Mouse (Mus musculus) hindbrain, embryonic 11.5 days (tissue): ENCODE results near the gene Acer3. TPM values are rescaled to one million over a fixed set of nuclear protein-coding genes. Genes with fewer than 3 reads are reported as not detected.
"Not testable (repeated sequence)": the region's sequence is repeated elsewhere in the genome, so short reads cannot be mapped to it uniquely, and the experiment has no call there.

Experiments used
- ATAC-seq: fragments of 200-750 bp; cut with Nextera tagmentation; 2 replicates; pipeline ENCODE4 v1.8.0; 2017; ENCODE audit warnings: mild to moderate bottlenecking, moderate TSS enrichment, moderate library complexity; ENCODE audit not compliant: low FRiP score
- DNase-seq: peaks from one replicate; pipeline ENCODE4 v3.0.0-alpha.2; 2015; ENCODE audit warnings: low spot score
- H3K27ac ChIP-seq: fragments of 300-500 bp; sonication (generic); 2 replicates; pipeline ENCODE4 v1.5.1; 2014; ENCODE audit warnings: mild to moderate bottlenecking, low read depth, low read length
- H3K27me3 ChIP-seq: fragments of 300-500 bp; sonication (generic); 2 replicates; pipeline ENCODE4 v1.6.1; 2014; ENCODE audit warnings: mild to moderate bottlenecking, low read length, moderate library complexity, mixed read lengths; ENCODE audit not compliant: control insufficient read depth, insufficient read depth
- H3K36me3 ChIP-seq: fragments of 300-500 bp; sonication (generic); 2 replicates; pipeline ENCODE4 v1.6.1; 2014; ENCODE audit warnings: mild to moderate bottlenecking, low read length, moderate library complexity, mixed read lengths; ENCODE audit not compliant: control insufficient read depth, insufficient read depth
- H3K4me1 ChIP-seq: fragments of 300-500 bp; sonication (generic); replicated peaks from 2 replicates; pipeline ENCODE4 v1.6.1; 2014; ENCODE audit warnings: low read length, mixed read lengths; ENCODE audit not compliant: control insufficient read depth, insufficient read depth
- H3K4me2 ChIP-seq: fragments of 300-500 bp; sonication (generic); replicated peaks from 2 replicates; pipeline ENCODE4 v1.6.1; 2014; ENCODE audit warnings: mild to moderate bottlenecking, low read depth, low read length
- H3K4me3 ChIP-seq: fragments of 300-500 bp; sonication (generic); 2 replicates; pipeline ENCODE4 v1.5.1; 2014; ENCODE audit warnings: low read depth, low read length
- H3K9ac ChIP-seq: fragments of 300-500 bp; sonication (generic); 2 replicates; pipeline ENCODE4 v1.6.1; 2014; ENCODE audit warnings: low read depth, low read length
- H3K9me3 ChIP-seq: fragments of 300-500 bp; sonication (generic); 2 replicates; pipeline ENCODE4 v1.6.1; 2016; ENCODE audit warnings: low read length; ENCODE audit not compliant: control insufficient read depth
- WGBS: fragments of 180-500 bp; shearing (Covaris S2); extraction: QIAGEN DNeasy Blood & Tissue Kit; methylation state at CpG from one replicate; pipeline ENCODE4 v1.1.7; 2014; 5-methylcytosine and 5-hydroxymethylcytosine counted together
- polyA plus RNA-seq: library from polyadenylated mRNA; unstranded; fragments of >200 nt; fragmentation: Nextera tagmentation; extraction: Ambion mirVana; gene quantifications from 2 replicates; pipeline ENCODE4 v1.2.1, GENCODE M21; 2014

Acer3 gene
- polyA plus RNA-seq, 1 experiment from 2014 or later, result 16.9 TPM

- H3K27me3 ChIP-seq, result peaks cover 18% of the 10 kb centered on the region
- DNase-seq (no peak), ATAC-seq (no peak)
- no peak overlapping the region for H3K4me2 ChIP-seq
- WGBS, result 93% methylated on average over 2 of the region's 2 CpGs
- H3K9ac ChIP-seq, result no peak overlapping the region
- H3K4me1 ChIP-seq, result peaks cover 2% of the 10 kb centered on the region; the same call in 1 of the 2 replicates
- H3K36me3 ChIP-seq, result no peaks in the 10 kb centered on the region
- H3K27ac ChIP-seq, result no peak overlapping the region
- no peak overlapping the region for H3K4me3 ChIP-seq
- no peaks in the 10 kb centered on the region for H3K9me3 ChIP-seq
Measured at GRCm38 (mm10) chr7:98188238-98188637, 132.8 kb downstream of the Acer3 start.

- not testable (repeated sequence) for H3K9me3 ChIP-seq, H3K4me2 ChIP-seq, H3K4me1 ChIP-seq, H3K27me3 ChIP-seq, H3K36me3 ChIP-seq, DNase-seq, H3K9ac ChIP-seq, H3K4me3 ChIP-seq, ATAC-seq
- WGBS, result 73% methylated on average over 2 of the region's 3 CpGs
- peak overlapping the region; percentile 62; the same call in 1 of the 2 replicates for H3K27ac ChIP-seq
Measured at GRCm38 (mm10) chr7:98187332-98187731, 133.7 kb downstream of the Acer3 start.

- no peak overlapping the region for H3K9ac ChIP-seq
- H3K4me2 ChIP-seq, result no peak overlapping the region
- ATAC-seq (peak; percentile 91), DNase-seq (peak; percentile 68)
- 38% methylated on average over 8 of the region's 8 CpGs for WGBS
- peak overlapping the region; percentile 81; the same call in 1 of the 2 replicates for H3K27ac ChIP-seq
- peaks cover 2% of the 10 kb centered on the region; the same call in 1 of the 2 replicates for H3K4me1 ChIP-seq
- H3K36me3 ChIP-seq, result no peaks in the 10 kb centered on the region
- no peaks in the 10 kb centered on the region for H3K9me3 ChIP-seq
- no peak overlapping the region for H3K4me3 ChIP-seq
- H3K27me3 ChIP-seq, result peaks cover 2% of the 10 kb centered on the region; the same call in 1 of the 2 replicates
Measured at GRCm38 (mm10) chr7:98186637-98187036, 134.4 kb downstream of the Acer3 start.

GRCm38 (mm10) chr7:98185326-98185725 is 135.7 kb downstream of the Acer3 start:
- Histone ChIP-seq H3K4me3 (no peak overlapping the region), H3K9ac (no peak overlapping the region), H3K27ac (peak overlapping the region; percentile 81; the same call in 1 of the 2 replicates), H3K9me3 (no peaks in the 10 kb centered on the region), H3K4me2 (no peak overlapping the region), H3K36me3 (no peaks in the 10 kb centered on the region), H3K4me1 (peaks cover 2% of the 10 kb centered on the region; the same call in 1 of the 2 replicates), H3K27me3 (no peaks in the 10 kb centered on the region)
- DNase-seq (peak; percentile 41), ATAC-seq (no peak)
- WGBS, result 79% methylated on average over 6 of the region's 6 CpGs

- H3K27me3 ChIP-seq, result no peaks in the 10 kb centered on the region
- H3K9ac ChIP-seq, result peak overlapping the region; percentile 68; the same call in 1 of the 2 replicates
- peak; percentile 46 for ATAC-seq
- H3K36me3 ChIP-seq, result no peaks in the 10 kb centered on the region
- H3K9me3 ChIP-seq, result no peaks in the 10 kb centered on the region
- peak overlapping the region; percentile 72 for H3K4me3 ChIP-seq
- WGBS, result 87% methylated on average over 5 of the region's 5 CpGs
- H3K27ac ChIP-seq, result 0 out of 2 replicates have a peak overlapping the region, but pooled peaks have one; percentile 6
- no peak for DNase-seq
- H3K4me2 ChIP-seq, result peak overlapping the region; percentile 78
- H3K4me1 ChIP-seq, result 0 out of 2 replicates have a peak, but pooled peaks cover 2% of the 10 kb centered on the region
Measured at GRCm38 (mm10) chr7:98178560-98179231, 142.3 kb downstream of the Acer3 start.

GRCm38 (mm10) chr7:98177929-98178559 is 143.0 kb downstream of the Acer3 start, which contains the start of gene Capn5:
TSS of gene Capn5 (minus strand) at chr7:98178274.
- WGBS, result 2% methylated on average over 41 of the region's 44 CpGs
- Histone ChIP-seq H3K27ac (0 out of 2 replicates have a peak within 1 kb of the TSS, but pooled peaks have one; percentile 6), H3K4me3 (peak within 1 kb of the TSS; percentile 72), H3K4me2 (peak within 1 kb of the TSS; percentile 78), H3K9me3 (no peaks in the 10 kb centered on the region), H3K36me3 (no peaks in the 10 kb centered on the region), H3K4me1 (0 out of 2 replicates have a peak, but pooled peaks cover 2% of the 10 kb centered on the region), H3K9ac (peak within 1 kb of the TSS; percentile 68), H3K27me3 (no peaks in the 10 kb centered on the region)
- ATAC-seq, result peak; percentile 87
- peak; percentile 84 for DNase-seq

GRCm38 (mm10) chr7:98177566-98177928 is 143.5 kb downstream of the Acer3 start:
- H3K9me3 ChIP-seq, result no peaks in the 10 kb centered on the region
- no peak for DNase-seq
- H3K4me1 ChIP-seq, result 0 out of 2 replicates have a peak, but pooled peaks cover 2% of the 10 kb centered on the region
- WGBS, result 22% methylated on average over 4 of the region's 9 CpGs
- H3K27ac ChIP-seq, result no peak overlapping the region
- H3K27me3 ChIP-seq, result no peaks in the 10 kb centered on the region
- peak overlapping the region; percentile 72 for H3K4me3 ChIP-seq
- ATAC-seq, result no peak; the same call in 1 of the 2 replicates
- no peaks in the 10 kb centered on the region for H3K36me3 ChIP-seq
- peak overlapping the region; percentile 68 for H3K9ac ChIP-seq
- peak overlapping the region; percentile 78 for H3K4me2 ChIP-seq

GRCm38 (mm10) chr7:98177071-98177485 is 143.9 kb downstream of the Acer3 start:
- Histone ChIP-seq H3K27me3 (no peaks in the 10 kb centered on the region), H3K27ac (no peak overlapping the region)

More at GRCm38 (mm10) chr7:98177071-98177485, 143.9 kb downstream of the Acer3 start:
- 0 out of 2 replicates have a peak, but pooled peaks cover 2% of the 10 kb centered on the region for H3K4me1 ChIP-seq
- peak overlapping the region; percentile 78 for H3K4me2 ChIP-seq
- H3K9ac ChIP-seq, result no peak overlapping the region
- peak overlapping the region; percentile 72 for H3K4me3 ChIP-seq
- no peaks in the 10 kb centered on the region for H3K9me3 ChIP-seq
- no peak for DNase-seq
- H3K36me3 ChIP-seq, result no peaks in the 10 kb centered on the region
- WGBS, result 60% methylated on average over 2 of the region's 2 CpGs
- ATAC-seq, result no peak
